16 mouse cellular contexts compared by ENCODE assay signal in the genomic region with DNA sequence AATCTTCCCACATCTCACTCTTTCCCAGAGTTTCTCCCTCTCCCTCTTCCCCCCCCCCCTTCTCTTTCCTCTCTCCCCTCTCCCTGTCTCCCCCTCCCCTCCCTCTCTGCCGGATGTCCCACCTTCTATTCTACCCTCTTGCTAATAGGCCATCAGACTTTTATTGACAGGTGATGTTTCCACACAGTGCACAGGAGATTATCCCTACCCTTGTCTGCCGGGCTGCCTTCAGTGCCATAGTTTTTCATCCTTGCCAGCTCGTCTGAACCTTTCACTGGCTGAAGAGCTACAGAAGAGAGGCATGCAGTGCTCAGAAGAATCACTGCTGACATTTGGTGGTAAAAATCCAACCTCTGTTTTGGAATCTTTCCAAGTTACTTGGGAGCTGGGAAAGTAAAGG. TPM values are rescaled to one million over a fixed set of nuclear protein-coding genes. Genes with fewer than 3 reads are reported as not detected.
"Had no signal": no experiment of that assay in that cellular context is flagged by ENCODE, and none has a peak within 500 bp of the region (broad histone marks: within the 10 kb centered on the region; RNA-seq: fewer than 3 reads in every experiment).

No protein-coding gene starts in this region.

- DNase-seq: kidney, postnatal 4 days; lung, adult 2 months; lung, postnatal 36 days; right cerebral cortex, postnatal 4 days had no signal

- H3K4me3 ChIP-seq: layer of hippocampus, adult 2 months; left cerebral cortex, adult 2 months; limb, embryonic 10.5 days; liver, embryonic 15.5 days; midbrain, embryonic 13.5 days; neural tube, embryonic 15.5 days; stomach, embryonic 15.5 days had no signal

- ATAC-seq: lung, postnatal 0 days; midbrain, embryonic 13.5 days had no signal

- H3K27ac ChIP-seq: layer of hippocampus, adult 2 months; left cerebral cortex, adult 2 months; limb, embryonic 10.5 days; liver, embryonic 15.5 days; midbrain, embryonic 13.5 days; neural tube, embryonic 15.5 days; stomach, embryonic 15.5 days had no signal

- H3K36me3 ChIP-seq: limb, embryonic 10.5 days; liver, embryonic 15.5 days; midbrain, embryonic 13.5 days; neural tube, embryonic 15.5 days; stomach, embryonic 15.5 days had no signal

- H3K27me3 ChIP-seq: liver, embryonic 15.5 days; midbrain, embryonic 13.5 days; neural tube, embryonic 15.5 days; stomach, embryonic 15.5 days had no signal

- H3K9ac ChIP-seq: liver, embryonic 15.5 days; midbrain, embryonic 13.5 days; neural tube, embryonic 15.5 days; stomach, embryonic 15.5 days had no signal

- H3K4me2 ChIP-seq: liver, embryonic 11.5 days; liver, embryonic 15.5 days; midbrain, embryonic 13.5 days; neural tube, embryonic 15.5 days; stomach, embryonic 15.5 days had no signal

- H3K9me3 ChIP-seq: limb, embryonic 10.5 days; midbrain, embryonic 13.5 days; neural tube, embryonic 15.5 days; stomach, embryonic 15.5 days had no signal

RNA-seq across cellular contexts. Expression of a gene that starts 15.5 kb away (rescaled TPM):
- polyA plus RNA-seq: limb, embryonic 10.5 days; liver, embryonic 11.5 days; liver, embryonic 15.5 days; lung, adult 2 months; lung, postnatal 0 days; midbrain, embryonic 13.5 days; midbrain, postnatal 0 days; neural tube, embryonic 11.5 days; neural tube, embryonic 15.5 days; spleen, adult 2 months had no signal
